Mouse (Mus musculus): Measurements from ENCODE around the gene S100a8.

S100a8 gene

DNA sequence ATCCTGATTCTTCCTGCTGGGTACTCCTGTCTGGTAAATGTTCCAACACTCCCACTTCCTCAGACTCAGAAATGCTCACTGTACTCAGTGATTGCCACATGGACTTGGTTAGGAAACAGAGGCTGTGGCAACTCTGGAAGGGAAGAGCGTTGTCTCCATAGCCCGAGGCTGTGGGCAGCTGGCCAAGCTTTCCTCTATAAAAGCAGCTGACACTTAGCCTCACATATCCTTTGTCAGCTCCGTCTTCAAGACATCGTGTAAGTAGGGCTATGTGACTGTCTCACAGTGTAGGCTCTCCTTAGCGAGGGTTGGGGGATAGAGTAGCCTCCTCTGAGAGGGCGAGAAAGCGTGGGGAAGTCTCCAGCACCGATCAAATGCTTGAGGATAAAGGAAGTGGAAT lies at the start of gene S100a8:
TSS of gene S100a8 (plus strand) at position 133 of the 400 bp plus-strand sequence.
- DNase-seq (ENCODE audit: extremely low spot score, low spot score): no peak

DNA sequence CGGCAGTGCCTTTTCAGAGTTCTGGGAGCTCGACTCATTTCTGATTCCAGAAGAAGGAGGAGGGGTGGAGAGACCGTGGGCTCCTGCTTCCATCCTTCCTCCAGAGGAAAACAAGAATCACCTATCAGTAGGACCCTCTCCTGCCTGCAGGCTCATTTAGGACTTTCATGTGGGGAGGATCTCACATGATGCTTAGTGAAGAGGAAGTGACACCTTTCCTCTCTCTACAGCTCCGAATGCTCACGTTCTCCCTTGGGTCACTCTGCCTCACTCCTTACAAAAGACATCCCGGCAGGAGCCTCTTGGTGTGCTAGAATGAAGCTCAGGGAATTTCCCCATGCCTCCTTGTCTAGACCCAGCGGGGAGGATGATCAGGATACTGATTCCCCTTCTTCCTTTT lies 47.2 kb upstream of the S100a8 start:
- DNase-seq (ENCODE audit: extremely low spot score, low spot score): no peak

DNA sequence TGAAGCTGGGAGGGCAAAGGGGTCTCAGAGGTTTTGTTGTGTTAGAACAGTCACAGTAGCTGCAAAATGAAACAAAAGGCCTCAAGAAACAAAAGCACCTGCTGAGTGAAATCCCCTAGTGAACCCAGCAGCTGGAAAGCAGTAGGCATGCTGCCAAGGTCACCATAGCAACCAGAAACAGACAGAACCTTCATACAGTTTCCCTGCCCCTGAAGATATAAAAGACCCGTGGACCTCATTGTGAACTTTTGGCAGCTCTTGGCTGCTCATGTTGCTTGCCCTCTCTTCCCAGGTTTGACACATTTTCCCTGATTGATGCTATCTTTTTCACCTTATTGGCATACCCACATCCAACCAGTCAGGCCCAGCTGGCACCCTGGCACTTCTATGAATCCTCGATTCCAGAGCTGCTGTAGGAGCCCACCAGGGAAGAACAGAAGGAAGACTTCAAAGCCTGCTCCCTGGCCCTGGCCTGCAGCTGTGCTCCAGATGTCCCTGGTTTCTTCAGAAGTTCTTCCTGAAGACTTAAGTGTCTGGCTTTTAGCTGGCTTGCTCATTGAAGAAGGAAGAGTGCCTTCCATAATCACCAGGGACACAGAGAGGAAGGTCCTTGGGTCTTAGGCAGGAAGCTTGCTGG lies 45.2 kb upstream of the S100a8 start:
- DNase-seq (ENCODE audit: extremely low spot score, low spot score): no peak

DNA sequence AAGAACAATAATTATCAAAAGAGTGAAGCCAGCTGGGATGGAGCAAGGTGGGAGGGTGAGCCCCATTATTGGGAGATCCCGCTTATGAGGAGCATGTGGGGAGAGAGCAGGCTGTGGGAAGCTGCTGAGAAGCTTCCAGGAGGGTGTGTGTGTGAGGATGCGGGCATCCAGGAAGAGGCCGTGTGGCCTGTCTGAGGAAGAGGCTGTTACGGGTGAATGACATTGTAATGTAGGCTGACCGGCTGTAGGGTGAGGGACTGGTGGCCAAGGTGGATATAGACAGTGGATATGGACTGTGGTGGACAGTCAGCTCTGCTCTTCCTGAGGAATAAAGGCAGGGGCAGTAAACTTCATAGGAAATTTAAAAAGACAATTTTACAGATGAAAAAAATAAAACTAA lies 43.3 kb upstream of the S100a8 start:
- DNase-seq (ENCODE audit: extremely low spot score, low spot score): no peak

DNA sequence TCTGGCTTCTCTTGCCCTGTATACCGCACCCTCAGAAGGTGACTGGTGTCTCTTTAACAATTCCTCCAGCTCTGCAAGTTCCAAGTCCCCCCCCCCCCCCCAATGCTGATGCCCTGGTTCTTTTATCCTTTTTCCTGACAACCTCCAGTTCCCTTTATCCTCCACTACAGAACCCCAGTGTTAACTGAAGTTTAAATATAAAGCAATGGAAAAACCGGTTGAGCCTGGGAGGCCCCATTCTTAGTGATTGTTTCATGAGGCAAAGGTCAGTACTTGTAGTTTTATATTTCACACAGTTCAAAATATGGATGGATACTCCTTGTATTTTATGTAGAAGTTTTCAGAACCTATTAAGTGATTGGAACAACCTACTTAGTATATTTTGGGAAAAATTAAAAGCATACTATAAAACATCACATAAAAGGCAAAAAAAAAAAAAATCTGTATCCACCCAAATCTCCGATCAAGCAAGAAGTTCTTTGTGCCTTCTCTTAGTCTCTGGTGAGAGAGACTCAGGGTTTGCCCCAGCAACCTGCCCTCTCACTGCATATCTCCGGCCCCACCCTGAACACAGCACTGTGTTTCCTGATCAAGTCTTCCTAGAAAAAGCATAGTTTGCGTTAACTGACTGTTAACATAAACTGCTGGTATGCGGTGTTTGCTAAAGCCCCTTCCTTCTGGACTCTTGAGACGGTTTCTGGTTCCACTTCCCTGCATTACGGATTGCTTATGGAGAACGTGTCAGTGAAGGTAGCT lies 42.3 kb upstream of the S100a8 start:
- DNase-seq (ENCODE audit: extremely low spot score, low spot score): no peak

DNA sequence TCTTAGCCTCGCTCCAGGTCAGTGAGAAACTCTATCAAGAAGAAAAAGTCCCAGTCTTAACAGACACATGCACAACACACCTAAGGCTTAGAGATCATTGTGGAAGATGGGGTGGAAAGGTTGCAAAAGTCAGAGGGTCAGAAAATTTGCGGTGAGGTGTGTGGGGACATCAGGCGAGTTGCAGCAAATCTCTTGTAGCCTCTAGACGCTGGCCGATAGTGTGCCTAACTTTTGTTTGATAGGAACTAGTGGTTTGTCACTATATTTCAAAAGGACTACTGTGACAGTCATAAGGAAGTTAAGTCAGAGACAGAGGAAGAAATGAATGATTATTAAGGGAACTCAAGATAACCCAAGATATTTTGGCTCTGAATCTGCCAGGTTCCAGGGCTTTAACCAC lies 41.4 kb upstream of the S100a8 start:
- DNase-seq (ENCODE audit: extremely low spot score, low spot score): no peak

DNA sequence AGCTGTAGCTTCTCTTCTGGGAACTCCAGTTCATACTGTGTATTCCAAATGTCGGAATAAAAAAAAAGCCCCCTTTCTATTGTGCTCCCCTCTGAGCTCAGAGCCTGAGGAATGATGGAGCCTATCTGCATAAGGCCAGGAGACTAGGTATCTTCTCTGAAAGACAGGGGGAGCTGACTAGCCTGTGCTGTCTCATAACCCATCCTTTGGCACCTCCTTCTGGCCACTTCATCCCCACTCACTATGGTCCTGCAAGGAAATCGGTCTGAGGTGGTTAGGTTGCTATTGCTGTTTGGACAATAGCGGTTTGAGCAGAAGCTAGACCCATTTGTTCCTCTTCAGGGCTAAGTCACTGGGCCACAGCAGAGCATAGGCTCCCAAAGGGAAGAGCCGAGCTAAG lies 41.0 kb upstream of the S100a8 start:
- no peak for DNase-seq (ENCODE audit: extremely low spot score, low spot score)

DNA sequence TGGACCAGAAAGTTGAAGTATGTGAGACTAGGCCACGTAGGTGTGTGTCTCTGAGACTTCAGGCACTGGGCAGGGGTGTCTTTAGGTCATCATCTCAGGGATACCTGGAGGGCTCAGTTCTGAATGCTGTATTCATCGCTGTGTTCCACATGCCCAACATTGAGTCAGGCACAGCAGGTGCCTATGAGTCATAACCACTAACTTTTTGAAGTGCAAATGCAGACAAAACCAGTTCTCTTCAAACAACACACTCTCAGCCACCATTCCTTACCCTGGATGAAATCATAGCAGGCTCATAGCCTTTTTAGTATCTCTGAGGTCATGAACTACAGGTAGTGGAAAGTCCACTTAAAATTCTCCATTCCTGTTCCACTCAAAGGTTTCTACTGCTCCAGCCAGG lies 39.5 kb upstream of the S100a8 start:
- no peak for DNase-seq (ENCODE audit: extremely low spot score, low spot score)

DNA sequence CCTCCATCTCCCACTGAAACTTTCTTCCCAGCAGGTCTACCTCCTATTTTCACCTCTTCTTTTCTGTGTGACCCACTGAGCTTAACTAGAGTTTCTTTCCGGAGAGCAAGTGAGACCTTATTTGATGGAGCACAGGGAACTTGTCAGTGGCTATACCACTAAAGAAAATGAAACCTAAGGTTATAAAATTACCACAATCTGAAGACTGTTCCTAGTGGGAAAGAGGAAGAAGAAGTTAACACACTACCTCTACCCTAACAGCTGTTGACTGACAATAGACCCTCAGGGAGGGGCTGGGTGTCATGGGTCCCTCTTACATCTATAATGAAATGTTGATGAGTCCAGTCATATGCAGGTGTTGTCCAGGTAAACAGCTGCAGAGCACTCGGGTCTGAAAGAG lies 36.8 kb upstream of the S100a8 start:
- no peak for DNase-seq (ENCODE audit: extremely low spot score, low spot score)

DNA sequence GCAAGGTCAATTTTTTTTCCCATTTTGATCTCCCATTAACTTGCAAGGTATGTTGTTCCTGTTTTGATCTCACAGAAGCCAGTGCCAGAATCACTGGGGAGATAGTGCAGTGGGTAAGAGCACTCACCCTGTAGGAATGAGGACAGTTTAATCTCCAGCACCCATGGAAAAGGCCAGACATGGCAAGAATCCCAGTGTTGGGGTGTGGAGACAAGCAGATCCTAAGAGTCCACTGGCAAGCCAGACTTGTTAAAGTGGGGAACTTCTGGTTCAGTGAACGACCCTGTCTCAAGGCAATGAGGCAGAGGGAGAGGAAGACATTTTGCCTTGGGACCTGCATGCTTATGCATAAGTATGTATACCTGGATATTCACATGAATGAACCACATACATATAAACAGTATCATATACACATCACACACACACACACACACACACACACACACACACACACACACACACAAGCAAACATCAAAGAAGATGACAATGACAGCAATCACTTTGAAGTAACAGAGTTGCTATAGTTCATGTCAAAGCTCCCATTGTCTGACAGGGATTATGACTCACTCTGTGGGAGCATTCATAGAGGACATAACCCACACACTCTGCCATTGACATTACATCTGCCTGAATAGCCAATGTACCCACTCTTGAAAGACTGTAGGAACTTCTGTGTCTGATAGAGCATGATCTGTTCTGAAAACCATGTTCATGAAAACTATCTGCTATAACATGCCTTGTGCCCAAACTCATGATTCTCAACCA lies 30.1 kb upstream of the S100a8 start:
- DNase-seq (ENCODE audit: extremely low spot score, low spot score): no peak

DNA sequence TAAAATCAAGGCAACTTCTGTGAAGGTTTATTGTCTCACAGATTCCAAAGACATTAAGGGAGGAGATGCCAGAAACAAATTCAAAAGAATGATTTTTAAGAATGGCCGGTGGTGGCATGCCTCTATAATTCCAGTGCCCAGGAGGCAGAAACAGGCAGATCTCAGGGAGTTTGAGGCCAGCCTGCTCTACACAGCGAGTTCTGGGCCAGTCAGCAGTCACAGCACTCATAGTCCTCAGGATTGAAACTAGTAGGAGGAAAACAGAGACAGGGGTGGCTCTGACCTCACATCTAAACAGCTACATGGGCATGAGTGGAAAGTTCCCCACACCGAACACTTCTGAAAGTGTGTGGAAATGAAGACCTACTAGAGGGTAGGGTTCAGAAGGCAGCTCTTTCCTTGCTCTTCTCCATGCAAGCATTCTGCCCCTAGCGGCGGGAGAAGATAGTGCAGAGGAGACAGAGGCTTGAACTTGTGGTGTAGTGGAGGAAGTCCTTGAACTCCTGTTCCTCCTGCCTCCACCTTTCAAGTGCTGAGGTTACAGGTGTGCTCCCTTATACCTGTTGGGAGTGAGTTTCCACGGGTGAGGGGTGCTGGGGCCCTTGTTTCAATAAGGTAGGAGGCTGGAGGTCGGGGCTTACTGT lies 29.1 kb upstream of the S100a8 start:
- peak; percentile 41 for DNase-seq (ENCODE audit: extremely low spot score, low spot score)

DNA sequence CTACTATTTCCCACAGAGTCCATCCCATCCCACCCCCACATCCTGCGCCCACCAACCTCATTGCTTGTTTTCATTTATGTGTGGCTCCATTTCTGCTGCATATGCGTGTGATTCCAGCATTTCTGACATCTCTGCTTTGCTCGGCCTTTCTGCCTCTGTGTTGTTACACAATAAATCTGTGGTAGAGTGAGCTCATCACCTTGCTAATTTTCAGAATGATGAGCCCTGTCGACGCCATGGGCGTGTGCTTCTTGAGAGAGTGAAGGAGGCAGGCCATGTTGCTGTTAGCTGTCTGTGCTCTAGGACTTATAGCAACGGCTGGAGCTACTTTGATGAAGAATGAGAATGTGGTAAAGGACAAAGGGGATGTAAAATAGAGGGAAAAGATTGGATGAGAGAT lies 27.8 kb upstream of the S100a8 start:
- DNase-seq (ENCODE audit: extremely low spot score, low spot score): no peak

DNA sequence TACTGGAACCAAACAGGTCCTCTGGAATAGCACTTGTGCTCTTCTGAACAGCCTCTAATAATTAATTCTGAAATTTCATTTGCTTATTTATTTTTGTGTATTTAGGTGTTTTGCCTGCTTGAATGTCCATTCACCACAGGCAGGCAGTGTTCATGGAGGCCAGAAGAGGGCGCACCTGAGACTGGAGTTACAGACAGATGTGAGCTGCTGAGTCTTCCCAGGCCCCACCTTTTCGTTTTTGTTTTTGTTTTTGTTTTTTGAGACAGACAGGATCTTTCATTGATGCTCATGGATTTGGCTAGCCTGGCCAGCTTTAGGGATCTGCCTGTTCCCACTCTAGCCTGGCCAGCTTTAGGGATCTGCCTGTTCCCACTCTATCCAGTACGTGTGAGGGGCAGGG lies 24.6 kb upstream of the S100a8 start:
- DNase-seq (ENCODE audit: extremely low spot score, low spot score): no peak

DNA sequence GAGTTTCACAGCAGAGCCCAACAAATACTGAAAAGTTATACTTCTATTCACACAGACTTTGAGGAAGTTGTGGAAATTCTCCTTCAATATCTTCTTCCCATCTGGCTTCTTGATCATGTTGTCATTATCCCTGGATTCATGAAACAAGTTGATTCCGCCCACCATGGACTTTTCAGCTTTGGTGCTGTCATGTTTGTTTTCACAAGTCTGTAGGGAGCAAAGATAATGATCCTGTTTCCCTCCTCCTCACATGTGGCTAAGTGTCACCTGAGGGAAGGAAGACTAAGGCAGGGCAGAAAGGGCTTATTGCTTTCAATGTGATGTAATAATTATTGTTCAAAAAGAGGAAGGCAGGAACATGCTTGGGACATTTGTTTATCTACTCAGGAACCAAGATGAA lies 21.5 kb upstream of the S100a8 start:
- no peak for DNase-seq (ENCODE audit: extremely low spot score, low spot score)

DNA sequence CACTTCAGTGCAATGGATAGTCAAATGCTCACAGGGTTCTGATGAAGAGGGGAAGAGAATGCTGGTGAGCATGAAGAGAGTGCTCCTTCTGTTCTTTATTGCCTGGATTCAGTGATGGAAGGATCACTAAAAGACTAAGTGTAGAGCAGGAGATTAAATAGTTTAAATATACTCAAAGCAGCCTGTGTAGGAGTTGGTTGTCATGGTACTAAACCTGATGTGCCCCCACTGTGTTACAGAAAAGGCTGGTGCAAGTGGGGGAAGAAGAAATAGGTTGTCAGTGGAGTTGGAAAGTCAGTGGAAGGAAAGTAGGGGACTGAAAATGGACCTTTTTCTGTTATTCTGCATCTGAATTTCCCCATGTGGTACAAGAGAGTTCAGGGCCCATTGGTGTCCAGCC lies 19.8 kb upstream of the S100a8 start:
- DNase-seq (ENCODE audit: extremely low spot score, low spot score): no peak

DNA sequence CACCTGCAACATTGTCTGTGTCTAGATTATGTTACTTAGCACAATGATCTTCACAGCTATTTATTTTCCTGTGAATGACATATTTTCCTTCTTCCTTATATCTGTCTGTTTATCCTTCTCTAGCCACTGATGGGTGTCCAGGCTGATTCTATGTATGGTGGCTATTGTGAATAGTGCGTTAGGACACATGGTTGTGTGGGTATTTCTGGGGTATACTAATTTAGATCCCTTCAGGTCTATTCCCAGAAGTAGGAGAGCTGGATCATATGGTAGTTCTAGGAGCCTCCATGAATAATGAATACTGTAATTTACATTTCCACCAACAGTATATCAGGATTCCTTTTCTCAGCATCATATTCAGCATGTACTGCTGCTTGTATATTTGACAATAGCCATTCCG lies 18.9 kb upstream of the S100a8 start:
- no peak for DNase-seq (ENCODE audit: extremely low spot score, low spot score)

DNA sequence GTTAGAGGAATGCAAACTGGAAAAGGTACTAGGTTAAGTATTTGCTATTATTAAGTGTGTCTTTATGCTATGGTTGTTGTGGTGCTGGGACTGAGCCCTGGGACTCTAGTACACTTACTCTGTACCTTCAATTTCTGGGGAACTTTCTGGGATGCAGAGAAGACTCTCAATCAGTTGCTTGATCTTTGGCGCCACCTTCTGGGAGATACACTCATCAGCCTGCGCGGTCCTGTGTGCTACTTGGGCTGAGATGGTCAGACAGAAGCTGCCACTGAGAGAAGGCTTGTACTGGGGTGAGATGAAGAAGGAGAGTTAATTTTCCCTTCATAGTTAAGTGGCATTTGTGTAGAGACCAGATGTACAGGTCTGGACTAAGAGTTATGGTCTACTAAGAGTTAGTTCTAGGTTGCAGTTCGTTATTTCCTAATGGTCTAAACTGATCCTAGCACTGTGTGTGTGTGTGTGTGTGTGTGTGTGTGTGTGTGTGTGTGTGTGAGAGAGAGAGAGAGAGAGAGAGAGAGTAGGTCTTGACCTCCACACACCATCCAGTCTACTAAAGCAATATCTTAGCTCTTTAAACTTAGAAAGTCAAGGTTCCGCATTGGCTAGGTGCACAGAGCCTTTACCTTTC lies 15.8 kb upstream of the S100a8 start:
- DNase-seq (ENCODE audit: extremely low spot score, low spot score): peak; percentile 63

DNA sequence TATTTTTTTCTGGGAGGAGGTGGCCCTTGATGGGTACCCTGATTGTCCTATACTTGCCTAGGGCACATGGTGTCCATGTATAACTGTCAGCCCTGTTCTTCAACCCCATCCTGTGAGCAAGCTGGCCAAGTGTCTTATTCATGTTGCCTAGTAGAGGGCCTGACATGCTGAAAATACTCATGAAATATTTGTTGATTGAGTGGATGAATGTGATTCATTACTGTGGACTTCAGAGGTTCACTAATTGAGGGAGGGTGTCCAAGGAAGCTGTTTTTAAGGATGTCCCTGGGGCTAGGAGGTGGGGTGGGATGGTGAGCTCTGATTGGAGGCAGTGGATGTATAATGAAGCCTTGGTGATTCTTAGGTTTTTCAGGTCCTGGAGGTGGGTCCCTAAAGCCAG lies 15.1 kb upstream of the S100a8 start, which contains the start of gene S100a7a:
TSS of gene S100a7a (plus strand) at position 301 of the 400 bp plus-strand sequence.
- no peak for DNase-seq (ENCODE audit: extremely low spot score, low spot score)

DNA sequence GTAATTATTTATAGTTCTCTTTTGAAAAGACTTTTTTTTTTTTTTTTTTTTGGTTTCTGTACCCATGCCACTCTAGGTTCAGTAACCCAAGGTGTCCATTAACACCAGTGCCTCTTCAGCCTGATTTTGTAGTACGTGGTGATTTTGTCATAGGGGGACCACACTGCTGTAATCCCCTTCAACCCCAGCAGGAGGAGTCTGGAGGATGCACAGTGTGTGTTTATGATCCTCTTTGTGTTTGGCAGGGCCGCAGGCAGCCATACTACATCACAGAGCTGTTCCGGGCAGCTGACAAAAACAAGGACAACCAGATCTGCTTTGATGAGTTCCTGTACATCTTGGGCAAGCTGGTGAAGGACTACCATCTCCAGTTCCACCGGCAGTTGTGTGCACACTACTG lies 11.4 kb upstream of the S100a8 start:
- no peak for DNase-seq (ENCODE audit: extremely low spot score, low spot score)

DNA sequence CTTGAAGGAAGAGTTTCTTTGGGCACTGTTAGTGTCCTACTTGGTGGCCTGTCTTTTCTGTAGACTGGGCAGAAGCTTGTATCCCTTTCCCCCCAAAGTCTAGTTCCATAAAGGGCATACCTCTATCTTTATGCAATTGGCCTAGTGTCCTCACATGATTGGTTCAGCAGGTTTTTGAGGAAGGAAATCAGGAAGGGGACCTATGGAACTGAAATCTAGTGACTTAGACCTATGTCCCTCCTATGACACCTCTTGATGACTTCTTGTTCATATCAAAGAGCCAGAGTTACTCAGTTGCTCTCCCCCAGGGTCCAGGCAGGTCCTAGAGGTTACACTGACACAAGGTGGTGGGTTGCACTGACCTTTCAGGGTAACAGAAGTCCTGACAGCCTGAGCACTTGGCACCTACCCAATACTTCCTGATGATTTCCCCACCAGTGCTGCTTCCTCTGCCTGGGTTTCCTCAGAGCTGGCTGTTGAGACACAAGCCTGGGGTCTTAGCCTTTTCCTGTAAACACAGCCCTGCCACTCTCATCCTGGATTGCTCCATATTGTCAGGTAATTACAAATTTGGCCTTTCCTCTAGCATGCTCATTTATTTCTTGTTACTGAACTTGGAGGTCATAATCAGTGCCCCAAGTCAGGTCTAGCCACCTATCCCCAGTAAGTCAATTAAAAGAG lies 9.3 kb upstream of the S100a8 start:
- no peak for DNase-seq (ENCODE audit: extremely low spot score, low spot score)

DNA sequence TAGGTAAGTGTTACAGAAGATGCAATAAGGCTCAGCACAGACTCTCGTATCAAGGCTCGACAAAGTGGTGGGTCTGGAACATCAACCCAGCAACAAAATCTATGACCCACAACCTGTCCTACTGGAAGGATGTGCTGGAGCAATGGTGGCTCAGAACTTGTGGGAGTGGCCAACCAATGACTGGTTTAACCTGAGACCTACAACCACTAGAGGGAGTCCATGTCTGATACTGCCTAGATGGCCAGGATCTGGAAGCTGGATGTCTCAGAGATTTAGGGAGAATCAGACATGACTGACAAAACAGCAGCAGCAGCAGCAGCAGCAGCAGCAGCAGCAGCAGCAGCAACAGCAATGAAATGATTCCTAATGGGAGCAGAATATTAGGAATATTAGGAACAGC lies 4.6 kb upstream of the S100a8 start:
- DNase-seq (ENCODE audit: extremely low spot score, low spot score): no peak
